Mouse (Mus musculus) kidney, embryonic 15.5 days (tissue): ENCODE measurements around the gene Tiam2. TPM values are rescaled to one million over a fixed set of nuclear protein-coding genes. Genes with fewer than 3 reads are reported as not detected.

Experiments used
- ATAC-seq: fragments of 200-750 bp; cut with Nextera tagmentation; replicated peaks from 2 replicates; pipeline ENCODE4 v1.8.0; 2017; ENCODE audit warnings: moderate TSS enrichment; ENCODE audit not compliant: low FRiP score
- H3K27ac ChIP-seq: fragments of 300-500 bp; sonication (generic); 2 replicates; pipeline ENCODE4 v1.5.1; 2015; ENCODE audit warnings: mild to moderate bottlenecking, inconsistent platforms
- H3K27me3 ChIP-seq: fragments of 300-500 bp; sonication (generic); 2 replicates; pipeline ENCODE4 v1.6.1; 2015; ENCODE audit warnings: inconsistent platforms
- H3K36me3 ChIP-seq: fragments of 300-500 bp; sonication (generic); 2 replicates; pipeline ENCODE4 v1.6.1; 2015; ENCODE audit warnings: inconsistent platforms
- H3K4me1 ChIP-seq: fragments of 300-500 bp; sonication (generic); 2 replicates; pipeline ENCODE4 v1.6.1; 2015; ENCODE audit warnings: inconsistent platforms
- H3K4me2 ChIP-seq: fragments of 300-500 bp; sonication (generic); 2 replicates; pipeline ENCODE4 v1.6.1; 2015; ENCODE audit warnings: moderate library complexity, mild to moderate bottlenecking, inconsistent platforms
- H3K4me3 ChIP-seq: fragments of 300-500 bp; sonication (generic); replicated peaks from 2 replicates; pipeline ENCODE4 v1.5.1; 2015; ENCODE audit warnings: mild to moderate bottlenecking, inconsistent platforms
- H3K9ac ChIP-seq: fragments of 300-500 bp; sonication (generic); 2 replicates; pipeline ENCODE4 v1.6.1; 2015; ENCODE audit warnings: mild to moderate bottlenecking, inconsistent platforms
- H3K9me3 ChIP-seq: fragments of 300-500 bp; sonication (generic); replicated peaks from 2 replicates; pipeline ENCODE4 v1.6.1; 2016; ENCODE audit warnings: inconsistent platforms
- WGBS: fragments of 180-500 bp; shearing (Covaris S2); methylation state at CpG from one replicate; pipeline ENCODE4 v1.1.7; 2015; ENCODE audit warnings: mixed read lengths; 5-methylcytosine and 5-hydroxymethylcytosine counted together
- polyA plus RNA-seq: library from polyadenylated mRNA; unstranded; fragments of >200 nt; fragmentation: Nextera tagmentation; extraction: Ambion mirVana; gene quantifications from 2 replicates; pipeline ENCODE4 v1.2.1, GENCODE M21; 2015

Gene Tiam2
- polyA plus RNA-seq, 1 experiment from 2014 or later, result 4.5 TPM

DNA sequence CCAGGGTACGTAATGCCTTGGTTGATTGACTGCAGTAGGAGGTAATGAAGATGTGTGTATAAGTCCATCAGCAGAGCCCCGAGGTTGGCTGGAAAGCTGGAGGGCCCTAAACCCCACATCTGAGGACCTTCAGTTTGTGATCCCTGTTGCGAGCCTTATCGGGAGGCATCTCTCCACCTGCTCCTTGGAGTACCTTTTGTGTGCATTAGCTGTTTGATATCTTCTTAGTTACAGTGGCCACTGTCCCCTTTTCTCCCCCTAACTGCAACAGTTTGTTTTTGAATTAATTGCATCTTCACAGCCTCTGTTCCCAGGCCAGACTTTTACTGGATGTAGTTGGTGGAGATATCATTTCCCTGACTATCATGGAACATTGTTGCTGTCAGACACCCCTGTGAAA, 10.8 kb upstream of the Tiam2 start:
- Histone ChIP-seq H3K9ac (no peak overlapping the region), H3K4me2 (no peak overlapping the region), H3K4me3 (no peak overlapping the region), H3K4me1 (0 out of 2 replicates have a peak, but pooled peaks cover 5% of the 10 kb centered on the region), H3K9me3 (no peaks in the 10 kb centered on the region), H3K36me3 (no peaks in the 10 kb centered on the region), H3K27ac (no peak overlapping the region), H3K27me3 (no peaks in the 10 kb centered on the region)
- no peak for ATAC-seq
- WGBS, result 84% methylated on average over 4 of the region's 4 CpGs

DNA sequence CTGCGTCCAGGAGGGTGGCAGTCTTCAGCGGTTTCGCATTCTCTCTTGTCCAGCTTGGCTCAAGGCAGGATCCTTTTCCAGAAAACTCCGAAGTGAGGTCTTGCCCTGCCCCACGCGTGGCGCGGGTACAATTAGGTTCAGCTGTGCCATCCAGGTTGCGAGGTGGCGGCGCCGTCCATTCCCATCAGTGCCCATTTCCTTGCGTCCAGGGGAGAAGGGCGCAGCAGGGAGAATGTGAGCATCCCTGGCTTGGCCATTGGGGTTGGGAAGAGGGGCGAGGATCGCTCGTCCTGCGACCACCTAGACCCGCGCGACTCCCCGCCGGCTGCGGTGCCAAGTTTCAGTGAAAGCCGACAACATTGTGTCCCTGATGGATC, 518 bp downstream of the Tiam2 start:
- Histone ChIP-seq H3K36me3 (no peaks in the 10 kb centered on the region), H3K4me2 (peak overlapping the region; percentile 98), H3K27ac (no peak overlapping the region), H3K27me3 (peaks cover 9% of the 10 kb centered on the region; the same call in 1 of the 2 replicates), H3K9ac (peak overlapping the region; percentile 59), H3K4me3 (peak overlapping the region; percentile 72), H3K9me3 (no peaks in the 10 kb centered on the region), H3K4me1 (peaks cover 17% of the 10 kb centered on the region)
- 0 out of 2 replicates have a peak, but pooled peaks have one; percentile 5 for ATAC-seq
- under 1% methylated on average over 25 of the region's 25 CpGs for WGBS

DNA sequence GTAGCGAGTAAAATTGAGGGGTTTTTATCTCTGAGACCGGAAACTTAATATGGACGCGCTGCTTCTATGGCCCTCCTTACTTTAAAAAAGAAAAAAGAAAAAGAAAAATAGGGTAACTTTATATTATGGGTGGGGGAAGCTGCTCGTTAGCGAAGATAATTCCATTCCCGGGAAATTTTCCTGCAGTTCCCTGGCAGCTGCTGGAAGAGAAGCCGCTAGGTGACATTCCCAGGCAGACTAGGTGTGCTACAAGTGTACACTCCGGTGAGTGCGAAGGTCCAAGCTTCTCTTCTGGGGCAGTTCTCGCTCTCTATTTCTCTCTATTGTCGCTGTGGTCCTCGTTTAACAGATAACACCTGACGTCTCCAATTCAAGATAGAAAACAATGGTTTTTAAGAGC, 962 bp downstream of the Tiam2 start:
- H3K9ac ChIP-seq, result peak overlapping the region; percentile 59; the same call in 1 of the 2 replicates
- no peaks in the 10 kb centered on the region for H3K36me3 ChIP-seq
- peaks cover 9% of the 10 kb centered on the region; the same call in 1 of the 2 replicates for H3K27me3 ChIP-seq
- H3K4me2 ChIP-seq, result peak overlapping the region; percentile 98
- no peak overlapping the region for H3K27ac ChIP-seq
- 3% methylated on average over 14 of the region's 14 CpGs for WGBS
- no peaks in the 10 kb centered on the region for H3K9me3 ChIP-seq
- ATAC-seq, result no peak
- H3K4me1 ChIP-seq, result peaks cover 17% of the 10 kb centered on the region
- H3K4me3 ChIP-seq, result peak overlapping the region; percentile 72

DNA sequence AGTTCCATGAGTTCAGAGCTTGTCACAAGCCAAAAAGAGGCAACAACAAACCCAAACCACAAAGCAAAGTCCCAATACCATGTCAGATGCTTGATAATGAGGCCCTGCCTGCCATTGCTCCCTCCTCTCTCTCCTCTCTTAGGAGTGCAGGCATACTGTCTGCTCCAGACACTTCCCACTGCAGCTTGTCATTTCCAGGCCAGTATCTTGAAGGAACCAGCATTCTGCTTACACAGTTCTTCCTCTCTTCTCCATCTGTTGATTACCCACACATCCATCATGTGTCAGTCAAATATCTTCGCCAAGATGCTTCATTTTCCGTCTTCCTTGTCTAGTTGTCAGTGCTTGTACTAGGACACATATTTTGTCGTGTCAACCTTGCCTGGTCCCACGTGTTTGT, 2.4 kb downstream of the Tiam2 start:
- H3K9ac ChIP-seq, result no peak overlapping the region
- no peak overlapping the region for H3K4me3 ChIP-seq
- H3K4me1 ChIP-seq, result peaks cover 17% of the 10 kb centered on the region
- H3K36me3 ChIP-seq, result no peaks in the 10 kb centered on the region
- peaks cover 9% of the 10 kb centered on the region; the same call in 1 of the 2 replicates for H3K27me3 ChIP-seq
- H3K4me2 ChIP-seq, result no peak overlapping the region
- ATAC-seq, result no peak
- H3K27ac ChIP-seq, result no peak overlapping the region
- H3K9me3 ChIP-seq, result no peaks in the 10 kb centered on the region
- 84% methylated on average over 4 of the region's 4 CpGs for WGBS

DNA sequence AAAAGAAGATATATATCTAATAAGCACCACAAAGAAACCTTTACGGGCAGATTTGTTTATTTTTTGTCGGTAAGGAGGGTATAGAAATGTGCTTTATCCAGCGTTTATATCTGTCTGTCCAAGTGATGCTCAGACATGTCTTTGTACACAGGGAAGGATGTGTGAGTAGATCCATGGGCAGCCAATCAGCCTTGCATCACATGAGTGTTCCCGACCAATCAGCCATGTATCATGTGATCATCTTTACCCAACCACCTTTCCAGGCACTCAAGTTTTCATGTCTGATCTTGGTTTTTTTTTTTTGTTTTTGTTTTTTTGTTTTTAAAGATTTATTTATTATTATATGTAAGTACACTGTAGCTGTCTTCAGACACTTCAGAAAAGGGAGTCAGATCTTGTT, 3.1 kb downstream of the Tiam2 start:
- H3K4me1 ChIP-seq, result peaks cover 17% of the 10 kb centered on the region
- peaks cover 9% of the 10 kb centered on the region; the same call in 1 of the 2 replicates for H3K27me3 ChIP-seq
- H3K27ac ChIP-seq, result no peak overlapping the region
- H3K36me3 ChIP-seq, result no peaks in the 10 kb centered on the region
- 83% methylated on average over 4 of the region's 4 CpGs for WGBS
- no peak for ATAC-seq
- no peak overlapping the region for H3K4me2 ChIP-seq
- no peak overlapping the region for H3K4me3 ChIP-seq
- no peak overlapping the region for H3K9ac ChIP-seq
- no peaks in the 10 kb centered on the region for H3K9me3 ChIP-seq

DNA sequence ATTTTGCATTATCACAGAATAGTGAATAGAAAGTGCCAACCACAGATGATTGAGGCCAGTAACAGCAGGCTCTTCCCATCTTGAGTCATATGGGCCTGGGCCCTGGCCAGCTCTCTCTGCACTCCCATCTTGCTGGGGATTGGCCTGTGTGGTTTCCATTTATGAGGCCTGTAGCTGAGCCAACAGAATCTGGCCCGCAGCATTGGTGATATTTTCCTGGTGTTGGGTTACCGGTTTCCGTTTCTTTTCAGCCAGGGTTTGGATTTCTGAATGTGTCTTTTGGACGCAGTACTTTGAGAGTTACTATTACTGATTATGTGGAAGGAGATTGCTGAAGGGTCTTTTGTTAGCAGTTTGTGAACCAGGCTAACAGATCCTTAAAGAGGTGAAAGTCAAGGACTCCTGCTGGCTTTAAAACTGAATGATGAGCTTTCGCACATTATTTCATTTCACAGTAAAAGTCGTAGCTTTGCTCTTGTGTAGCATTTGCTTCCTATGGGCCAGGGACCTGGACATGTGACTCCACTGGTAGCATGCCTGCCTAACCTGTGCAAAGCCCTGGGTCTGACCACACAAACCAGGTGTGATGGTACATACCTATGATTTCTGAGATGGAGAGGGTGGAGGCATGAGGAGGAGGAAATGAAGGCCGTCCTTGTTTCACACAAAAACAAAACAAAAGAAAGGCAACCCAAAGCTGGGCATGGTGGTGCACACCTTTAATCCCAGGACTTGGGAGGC, 5.5 kb downstream of the Tiam2 start:
- Histone ChIP-seq H3K4me3 (no peak overlapping the region), H3K9me3 (no peaks in the 10 kb centered on the region), H3K27ac (peak overlapping the region; percentile 41; the same call in 1 of the 2 replicates), H3K27me3 (peaks cover 7% of the 10 kb centered on the region; the same call in 1 of the 2 replicates), H3K4me2 (no peak overlapping the region), H3K9ac (no peak overlapping the region), H3K36me3 (no peaks in the 10 kb centered on the region), H3K4me1 (peaks cover 15% of the 10 kb centered on the region)
- ATAC-seq, result peak; percentile 63; the same call in 1 of the 2 replicates
- WGBS, result 49% methylated on average over 7 of the region's 7 CpGs

DNA sequence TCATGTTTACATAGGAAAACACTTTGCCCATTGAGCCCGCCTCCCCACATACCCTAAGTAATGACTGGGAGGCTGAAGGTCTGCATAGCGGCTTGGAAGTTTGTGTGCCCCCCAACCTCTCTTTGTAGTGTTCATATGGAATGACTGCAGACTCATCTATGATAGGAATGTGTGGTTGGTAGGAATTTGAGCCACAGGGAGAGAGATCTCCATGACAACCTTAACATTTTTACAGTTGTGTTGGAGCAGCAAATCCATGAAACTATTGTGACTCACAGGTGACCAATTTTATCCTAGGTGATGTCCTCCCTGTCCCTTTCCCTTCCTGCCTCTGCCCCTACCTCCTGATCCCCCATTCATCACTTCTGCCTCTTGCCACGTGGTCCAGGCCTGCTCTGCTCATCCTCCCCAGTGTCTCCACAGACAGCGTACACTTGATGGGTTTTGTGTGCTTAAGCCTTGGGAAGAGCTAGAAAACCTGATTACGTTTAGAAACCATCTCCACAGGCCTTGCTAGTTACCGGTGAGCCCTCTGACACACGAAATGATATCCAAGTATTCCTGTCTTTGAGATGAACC, 9.9 kb downstream of the Tiam2 start:
- Histone ChIP-seq H3K9ac (no peak overlapping the region), H3K27ac (peak overlapping the region; percentile 41; the same call in 1 of the 2 replicates), H3K36me3 (no peaks in the 10 kb centered on the region), H3K4me1 (peaks cover 28% of the 10 kb centered on the region), H3K4me3 (no peak overlapping the region), H3K9me3 (no peaks in the 10 kb centered on the region), H3K4me2 (no peak overlapping the region), H3K27me3 (no peaks in the 10 kb centered on the region)
- WGBS, result 80% methylated on average over 7 of the region's 7 CpGs
- no peak for ATAC-seq

DNA sequence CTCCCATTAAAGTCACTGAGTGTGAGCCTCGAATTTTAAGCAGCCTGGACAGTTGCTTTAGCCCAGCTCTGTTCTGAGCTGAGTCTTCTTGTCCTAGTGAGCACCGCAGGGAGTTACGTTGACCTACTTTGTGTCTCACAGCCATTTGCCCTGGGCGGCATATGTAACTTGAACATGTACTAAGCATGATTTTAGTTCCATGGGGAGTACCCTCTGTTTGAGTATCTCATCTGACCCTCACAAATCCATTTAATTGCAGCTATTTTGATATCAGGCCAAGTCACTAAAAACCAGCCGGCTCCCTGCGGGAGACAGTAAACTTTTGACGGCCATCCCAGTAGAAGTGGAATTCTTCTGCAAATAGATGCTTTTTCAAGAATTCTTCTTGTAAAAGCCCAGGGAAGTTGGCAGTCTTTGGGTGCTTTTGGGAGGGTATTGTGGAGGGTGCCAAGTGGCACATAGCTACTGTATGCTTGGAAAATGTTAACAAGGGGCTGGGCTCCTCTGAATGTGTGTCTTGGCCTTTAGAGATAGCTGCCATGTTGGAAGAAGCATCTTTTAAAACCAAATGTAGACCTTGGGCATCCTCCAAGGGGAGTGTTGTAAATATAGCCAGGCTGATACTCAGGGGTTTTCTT, 10.6 kb downstream of the Tiam2 start:
- H3K27ac ChIP-seq, result peak overlapping the region; percentile 41; the same call in 1 of the 2 replicates
- WGBS, result 56% methylated on average over 7 of the region's 7 CpGs
- no peak overlapping the region for H3K9ac ChIP-seq
- H3K4me1 ChIP-seq, result peaks cover 28% of the 10 kb centered on the region
- H3K27me3 ChIP-seq, result no peaks in the 10 kb centered on the region
- no peak for ATAC-seq
- no peaks in the 10 kb centered on the region for H3K36me3 ChIP-seq
- H3K9me3 ChIP-seq, result no peaks in the 10 kb centered on the region
- H3K4me3 ChIP-seq, result no peak overlapping the region
- no peak overlapping the region for H3K4me2 ChIP-seq

DNA sequence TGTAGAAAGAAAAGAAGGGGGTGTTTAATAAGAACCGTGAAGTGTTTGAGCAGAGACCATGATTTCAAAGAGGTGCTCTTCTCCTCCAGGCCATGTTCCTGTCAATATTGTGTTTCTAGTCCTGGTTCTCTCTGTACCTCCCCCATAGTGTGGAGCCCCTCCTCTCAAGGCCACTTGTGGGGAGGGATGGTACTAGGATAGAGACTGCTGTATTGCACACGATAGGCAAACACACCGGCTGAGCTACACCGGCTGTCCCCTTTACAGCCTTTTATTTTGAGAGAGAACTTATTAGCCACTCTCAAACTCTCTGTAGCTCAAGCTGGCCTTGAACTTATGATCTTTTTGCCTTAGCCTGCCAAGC, 11.1 kb downstream of the Tiam2 start:
- WGBS, result 22% methylated on average over 4 of the region's 4 CpGs

DNA sequence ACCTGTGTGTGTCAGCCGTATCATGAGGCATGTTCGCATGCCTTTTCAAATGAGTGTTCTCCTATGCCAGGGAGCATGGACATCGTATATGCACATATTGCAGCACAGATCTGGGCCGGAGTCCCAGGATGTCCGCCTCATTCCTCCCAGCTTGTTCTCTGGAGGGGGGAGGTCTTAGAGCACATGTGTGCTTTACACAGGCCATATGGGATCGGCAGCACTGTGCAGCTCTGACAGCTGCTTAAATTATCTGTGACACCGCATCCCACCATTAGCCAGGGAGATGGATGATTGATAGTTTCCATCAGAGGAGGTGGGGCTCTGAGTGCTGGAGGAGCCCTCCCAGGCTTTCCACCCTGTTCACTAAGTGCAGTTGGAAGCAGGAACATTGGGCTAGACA, 12.4 kb downstream of the Tiam2 start:
- Histone ChIP-seq H3K4me1 (peaks cover 28% of the 10 kb centered on the region), H3K9me3 (no peaks in the 10 kb centered on the region), H3K27me3 (no peaks in the 10 kb centered on the region), H3K4me3 (no peak overlapping the region), H3K36me3 (no peaks in the 10 kb centered on the region), H3K4me2 (peak overlapping the region; percentile 16; the same call in 1 of the 2 replicates), H3K27ac (peak overlapping the region; percentile 41; the same call in 1 of the 2 replicates), H3K9ac (no peak overlapping the region)
- peak; percentile 82 for ATAC-seq
- WGBS, result 32% methylated on average over 7 of the region's 7 CpGs

More for the DNA sequence above, 11.1 kb downstream of the Tiam2 start:
- Histone ChIP-seq H3K27me3 (no peaks in the 10 kb centered on the region), H3K4me3 (no peak overlapping the region), H3K4me1 (peaks cover 28% of the 10 kb centered on the region), H3K9me3 (no peaks in the 10 kb centered on the region), H3K36me3 (no peaks in the 10 kb centered on the region), H3K27ac (peak overlapping the region; percentile 41; the same call in 1 of the 2 replicates), H3K9ac (no peak overlapping the region), H3K4me2 (no peak overlapping the region)
- ATAC-seq, result no peak

DNA sequence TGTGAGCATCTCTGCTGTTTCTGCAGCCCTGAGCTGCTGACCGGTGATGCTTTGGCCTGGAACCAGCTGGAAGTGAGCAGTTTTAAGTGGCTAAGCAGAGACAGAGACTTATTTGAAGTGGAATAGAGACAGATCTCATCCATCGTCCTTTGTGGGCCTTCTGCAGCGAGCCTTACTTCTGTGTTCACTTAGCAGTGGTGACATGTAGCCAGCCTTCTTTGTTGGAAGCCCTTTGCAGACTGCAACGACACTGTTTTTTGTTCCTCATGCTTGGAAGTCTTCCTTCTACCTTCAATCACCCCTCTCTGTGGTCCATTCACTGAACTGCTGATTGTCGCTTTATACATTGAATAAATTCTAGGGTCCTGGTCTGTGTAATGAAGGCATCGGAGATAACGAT, 18.5 kb downstream of the Tiam2 start:
- WGBS, result 87% methylated on average over 7 of the region's 7 CpGs
- no peak overlapping the region for H3K4me2 ChIP-seq
- no peak for ATAC-seq

More for the DNA sequence above, 18.5 kb downstream of the Tiam2 start:
- Histone ChIP-seq H3K27me3 (no peaks in the 10 kb centered on the region), H3K4me3 (no peak overlapping the region), H3K27ac (no peak overlapping the region), H3K9ac (no peak overlapping the region), H3K36me3 (no peaks in the 10 kb centered on the region), H3K9me3 (no peaks in the 10 kb centered on the region), H3K4me1 (0 out of 2 replicates have a peak, but pooled peaks cover 5% of the 10 kb centered on the region)
